Mouse (Mus musculus): Measurements from ENCODE around the gene Coro1b. TPM values are rescaled to one million over a fixed set of nuclear protein-coding genes. Genes with fewer than 3 reads are reported as not detected.

Coro1b gene
- total and polyA plus RNA-seq, 3 experiments: 179 to 265 (median 194) TPM

DNA sequence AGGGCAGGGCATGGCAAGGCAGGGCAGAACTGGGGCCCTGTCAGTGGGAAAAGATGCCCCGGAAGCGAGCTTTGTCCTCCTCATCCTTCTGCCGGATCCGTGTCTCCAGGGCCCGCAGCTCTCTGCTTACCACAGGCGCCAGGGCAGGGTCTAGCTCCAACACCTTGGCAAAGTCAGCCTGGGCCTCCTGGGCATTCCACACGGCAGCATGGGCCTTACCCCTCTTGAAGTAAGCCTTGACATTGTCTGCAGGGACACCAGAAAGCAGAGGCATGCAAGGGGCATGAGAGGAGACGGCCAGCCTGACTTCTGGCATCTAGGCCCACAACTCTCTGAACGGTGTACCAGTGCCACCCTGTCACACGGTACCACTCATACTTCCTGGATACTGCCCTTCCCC, 33.9 kb upstream of the Coro1b start:
- in situ Hi-C loops (cut with MboI; ENCODE audit: low pct_ligation_motif_present, low pct_unique_long_range_greater_than_20kb, low sequenced_read_pairs): no loop called here
- Histone ChIP-seq H3K9me3 (replicated peaks; ENCODE audit: low read length) (no peaks in the 10 kb centered on the region), H3K27me3 (replicated peaks) (no peaks in the 10 kb centered on the region), H3K4me3 (replicated peaks in 1 of 3; ENCODE audit: low read depth in 2 of 3, low read length in 2 of 3, poor library complexity in 1 of 3) (no peak overlapping the region), H3K36me3 (replicated peaks in 1 of 2; ENCODE audit: control insufficient read depth in 1 of 2, insufficient read depth in 1 of 2, low read length in 1 of 2) (peaks cover 75 to 89% of the 10 kb centered on the region in 2 experiments), H3K9ac (ENCODE audit: insufficient read depth, low read depth) (no peak overlapping the region), H3K79me2 (replicated peaks; ENCODE audit: control insufficient read depth, extremely low read depth, insufficient read depth, poor library complexity, severe bottlenecking) (no peaks in the 10 kb centered on the region), H3K4me1 (ENCODE audit: control insufficient read depth in 1 of 2, insufficient read depth in 2 of 2) (peaks cover 19 to 55% of the 10 kb centered on the region in 2 experiments), H3K4me2 (ENCODE audit: insufficient read depth, low read depth, poor library complexity, severe bottlenecking) (no peak overlapping the region), H3K27ac (ENCODE audit: insufficient read depth, low read depth) (peak overlapping the region; percentile 89)
- no peak for DNase-seq (ENCODE audit: extremely low read depth)
- no peak for TF ChIP-seq SMC3 (IDR thresholded peaks at IDR 0.05; ENCODE audit: low read depth, low read length)
- TF ChIP-seq ETS1 (conservative IDR thresholded peaks at IDR 0.05; ENCODE audit: low read depth, low read length): no peak
- TF ChIP-seq MEF2A (IDR thresholded peaks at IDR 0.05; ENCODE audit: borderline replicate concordance, low read depth, low read length): no peak
- no peak for TF ChIP-seq MXI1 (IDR thresholded peaks at IDR 0.05; ENCODE audit: low read depth, low read length)
- TF ChIP-seq MYC (IDR thresholded peaks at IDR 0.05; ENCODE audit: low read depth, low read length): no peak
- TF ChIP-seq MAFK (IDR thresholded peaks at IDR 0.05; ENCODE audit: insufficient replicate concordance, low read length): no peak
- no peak for TF ChIP-seq RAD21 (IDR thresholded peaks at IDR 0.05; ENCODE audit: low read depth, low read length)
- dilution Hi-C loops (cut with MboI; ENCODE audit: extremely low pct_ligation_motif_present, extremely low pct_unique_long_range_greater_than_20kb, low sequenced_read_pairs): no loop called here

DNA sequence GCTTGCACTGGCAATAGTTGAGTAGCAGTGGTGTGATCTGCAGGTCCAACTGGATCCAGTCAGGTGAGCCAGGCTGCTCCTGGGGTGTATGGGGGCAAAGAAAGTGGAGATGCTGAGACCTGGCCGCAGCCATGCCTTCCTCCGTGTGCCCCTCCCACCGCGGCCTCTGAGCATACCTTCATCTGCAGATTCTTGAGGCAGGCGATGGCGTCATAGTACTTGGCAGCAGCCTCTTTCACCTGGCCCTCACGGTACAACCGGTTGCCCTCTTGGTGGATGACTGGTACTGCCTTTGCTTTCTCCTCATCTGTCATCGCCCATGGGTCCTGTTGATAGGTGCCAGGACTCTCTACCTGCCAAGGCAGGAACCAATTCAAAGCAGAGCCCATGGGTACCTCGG, 33.3 kb upstream of the Coro1b start:
- in situ Hi-C loops (cut with MboI; ENCODE audit: low pct_ligation_motif_present, low pct_unique_long_range_greater_than_20kb, low sequenced_read_pairs): no loop called here
- Histone ChIP-seq H3K4me3 (replicated peaks in 1 of 3; ENCODE audit: low read depth in 2 of 3, low read length in 2 of 3, poor library complexity in 1 of 3) (no peak overlapping the region), H3K79me2 (replicated peaks; ENCODE audit: control insufficient read depth, extremely low read depth, insufficient read depth, poor library complexity, severe bottlenecking) (0 out of 2 replicates have a peak, but pooled peaks cover 2% of the 10 kb centered on the region), H3K9me3 (replicated peaks; ENCODE audit: low read length) (no peaks in the 10 kb centered on the region), H3K4me2 (ENCODE audit: insufficient read depth, low read depth, poor library complexity, severe bottlenecking) (no peak overlapping the region), H3K9ac (ENCODE audit: insufficient read depth, low read depth) (no peak overlapping the region), H3K4me1 (ENCODE audit: control insufficient read depth in 1 of 2, insufficient read depth in 2 of 2) (peaks cover 21 to 61% of the 10 kb centered on the region in 2 experiments), H3K36me3 (replicated peaks in 1 of 2; ENCODE audit: control insufficient read depth in 1 of 2, insufficient read depth in 1 of 2, low read length in 1 of 2) (peaks cover 69 to 86% of the 10 kb centered on the region in 2 experiments), H3K27ac (ENCODE audit: insufficient read depth, low read depth) (no peak overlapping the region), H3K27me3 (replicated peaks) (no peaks in the 10 kb centered on the region)
- dilution Hi-C loops (cut with MboI; ENCODE audit: extremely low pct_ligation_motif_present, extremely low pct_unique_long_range_greater_than_20kb, low sequenced_read_pairs): no loop called here
- no peak for TF ChIP-seq ELF1 (IDR thresholded peaks at IDR 0.05; ENCODE audit: low read depth, low read length)
- no peak for TF ChIP-seq SMC3 (IDR thresholded peaks at IDR 0.05; ENCODE audit: low read depth, low read length)
- no peak for TF ChIP-seq NELFE (IDR thresholded peaks at IDR 0.05; ENCODE audit: low read depth, low read length)
- TF ChIP-seq ZC3H11A (IDR thresholded peaks at IDR 0.05; ENCODE audit: low read depth, low read length): no peak
- TF ChIP-seq ETS1 (conservative IDR thresholded peaks at IDR 0.05; ENCODE audit: low read depth, low read length): no peak
- no peak for TF ChIP-seq MYC (IDR thresholded peaks at IDR 0.05; ENCODE audit: low read depth, low read length)
- TF ChIP-seq CHD1 (IDR thresholded peaks at IDR 0.05; ENCODE audit: low read depth, low read length): no peak
- no peak for TF ChIP-seq RCOR1 (conservative IDR thresholded peaks at IDR 0.05; ENCODE audit: low read depth, low read length)
- TF ChIP-seq MAFK (IDR thresholded peaks at IDR 0.05; ENCODE audit: insufficient replicate concordance, low read length): no peak
- TF ChIP-seq MAZ (IDR thresholded peaks at IDR 0.05; ENCODE audit: low read depth, low read length): no peak
- no peak for DNase-seq (ENCODE audit: extremely low read depth)
